Mouse (Mus musculus) liver, embryonic 14.5 days (tissue): ENCODE measurements around the gene Xirp1. TPM values are rescaled to one million over a fixed set of nuclear protein-coding genes. Genes with fewer than 3 reads are reported as not detected.
A peak's percentile ranks its signal among the peaks of the same experiment; 100 is the strongest.

Experiments
- ATAC-seq: fragments of 200-750 bp; cut with Nextera tagmentation; 2 replicates; pipeline ENCODE4 v1.8.0; 2017; ENCODE audit warnings: moderate number of reproducible peaks, mild to moderate bottlenecking, moderate library complexity; ENCODE audit not compliant: insufficient read depth
- DNase-seq, 3 experiments: peaks; one replicate each; pipeline ENCODE4 v3.0.0-alpha.2; 2012 to 2013; ENCODE audit warnings: low read depth in 3 of 3, low spot score in 3 of 3
- H3K27ac ChIP-seq: fragments of 300-500 bp; sonication (generic); 2 replicates; pipeline ENCODE4 v1.5.1; 2014; ENCODE audit warnings: moderate library complexity, mild to moderate bottlenecking, control low read depth, inconsistent platforms
- H3K27me3 ChIP-seq: fragments of 300-500 bp; sonication (generic); 2 replicates; pipeline ENCODE4 v1.6.1; 2014; ENCODE audit warnings: mild to moderate bottlenecking, low read length, moderate library complexity; ENCODE audit not compliant: control insufficient read depth, insufficient read depth
- H3K36me3 ChIP-seq: fragments of 300-500 bp; sonication (generic); replicated peaks from 2 replicates; pipeline ENCODE4 v1.6.1; 2014; ENCODE audit warnings: low read depth; ENCODE audit not compliant: control insufficient read depth, insufficient read depth
- H3K4me1 ChIP-seq, 2 experiments: fragments of 200-500 bp in 1 of 2; fragments of 300-500 bp in 1 of 2; sonication (generic) in 1 of 2; replicated peaks; 2 replicates each; pipeline ENCODE4 v1.6.1; 2012 to 2014; ENCODE audit warnings: antibody characterized with exemption in 1 of 2, inconsistent platforms in 1 of 2, low read length in 1 of 2; ENCODE audit not compliant: control insufficient read depth in 2 of 2, insufficient read depth in 2 of 2
- H3K4me2 ChIP-seq: fragments of 300-500 bp; sonication (generic); 2 replicates; pipeline ENCODE4 v1.6.1; 2014; ENCODE audit warnings: low read depth, mild to moderate bottlenecking, control low read depth, moderate library complexity
- H3K4me3 ChIP-seq, 2 experiments: fragments of 200-500 bp in 1 of 2; fragments of 300-500 bp in 1 of 2; sonication (generic) in 1 of 2; 2 replicates each; pipeline ENCODE4 v1.5.1; 2012 to 2014; ENCODE audit warnings: low read depth in 2 of 2, low read length in 2 of 2, mild to moderate bottlenecking in 2 of 2, control low read depth in 1 of 2, inconsistent platforms in 1 of 2, moderate library complexity in 1 of 2; ENCODE audit not compliant: insufficient read depth in 1 of 2
- H3K9ac ChIP-seq: fragments of 300-500 bp; sonication (generic); replicated peaks from 2 replicates; pipeline ENCODE4 v1.6.1; 2014; ENCODE audit warnings: mild to moderate bottlenecking, control low read depth, moderate library complexity
- H3K9me3 ChIP-seq: fragments of 300-500 bp; sonication (generic); 2 replicates; pipeline ENCODE4 v1.6.1; 2016; ENCODE audit warnings: low read length, mixed read lengths; ENCODE audit not compliant: control insufficient read depth
- CTCF ChIP-seq: IDR thresholded peaks from 2 replicates; pipeline ENCODE4 v1.5.1; 2016; ENCODE audit warnings: antibody characterized with exemption, low read depth, control low read depth
- EP300 ChIP-seq: IDR thresholded peaks from 2 replicates; pipeline ENCODE4 v1.6.1; 2016; ENCODE audit warnings: antibody characterized with exemption, low read depth
- WGBS: fragments of 180-500 bp; shearing (Covaris S2); extraction: QIAGEN DNeasy Blood & Tissue Kit; methylation state at CpG from one replicate; pipeline ENCODE4 v1.1.7; 2014; ENCODE audit not compliant: insufficient replicate concordance; 5-methylcytosine and 5-hydroxymethylcytosine counted together
- polyA plus RNA-seq, 2 experiments: library from polyadenylated mRNA; depleted of rRNA in 1 of 2; stranded (reverse) in 1 of 2; unstranded in 1 of 2; fragments of >200 nt; fragmentation: Nextera tagmentation in 1 of 2; extraction: Ambion mirVana in 1 of 2; gene quantifications; 2 replicates each; pipeline versions ENCODE4 v1.2.1 to v1.2.3; 2012 to 2014

The Xirp1 gene
- polyA plus RNA-seq, 2 experiments: not detected

DNA sequence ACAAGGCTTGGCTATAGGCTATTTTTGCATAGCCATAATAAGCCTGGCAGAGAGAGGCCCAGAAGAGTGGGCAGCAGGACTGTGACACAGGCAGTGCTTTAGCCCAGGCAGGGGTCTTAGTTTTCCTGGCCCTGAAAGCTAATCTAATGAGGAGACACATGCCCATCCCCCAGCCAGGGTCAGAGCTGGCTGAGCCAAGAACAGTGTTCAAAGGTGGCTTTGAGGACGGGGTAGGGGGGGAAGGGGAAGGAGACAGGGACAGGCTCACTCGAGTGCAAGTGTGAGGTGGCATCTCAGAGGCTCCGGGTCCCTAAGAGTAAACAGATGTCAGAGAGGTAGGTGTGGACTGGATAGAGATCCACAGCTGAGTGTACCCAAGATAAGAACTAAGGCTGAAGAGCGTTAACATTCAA, 42.6 kb downstream of the Xirp1 start:
- DNase-seq: no peak
- Histone ChIP-seq H3K27me3 (peaks cover 15% of the 10 kb centered on the region), H3K9me3 (no peaks in the 10 kb centered on the region), H3K36me3 (no peaks in the 10 kb centered on the region), H3K4me2 (peak overlapping the region; percentile 63), H3K4me1 (peaks cover 0 to 40% of the 10 kb centered on the region in 2 experiments; a peak in 3 of 4 replicates), H3K27ac (no peak overlapping the region; the same call in 1 of the 2 replicates), H3K4me3 (no peak overlapping the region; a peak in 1 of 4 replicates), H3K9ac (no peak overlapping the region)
- TF ChIP-seq EP300 (no peak), CTCF (no peak)
- 5% methylated on average over 4 of the region's 4 CpGs for WGBS
- no peak for ATAC-seq

DNA sequence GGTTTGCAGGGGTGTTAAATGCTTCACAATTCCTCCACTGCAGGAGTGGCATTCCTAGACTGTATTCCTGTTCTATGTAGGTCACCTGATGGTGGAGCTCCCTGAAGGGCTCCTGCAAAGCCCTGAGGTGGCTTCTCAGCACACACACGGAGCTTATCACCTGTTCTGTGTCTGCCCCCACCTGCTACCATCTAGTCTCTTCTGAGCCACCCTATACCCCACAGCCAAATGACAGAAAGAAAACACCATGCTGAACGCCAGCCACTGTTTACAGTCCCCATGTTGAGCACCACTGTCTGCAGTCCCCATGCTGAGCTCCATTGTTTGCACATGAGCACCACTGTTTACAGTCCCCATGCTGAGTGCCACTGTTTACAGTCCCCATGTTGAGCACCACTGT, 43.6 kb downstream of the Xirp1 start:
- H3K4me1 ChIP-seq: peaks cover 0 to 40% of the 10 kb centered on the region in 2 experiments; a peak in 3 of 4 replicates
- DNase-seq (no peak), ATAC-seq (no peak)
- no peaks in the 10 kb centered on the region for H3K9me3 ChIP-seq
- no peak overlapping the region for H3K9ac ChIP-seq
- H3K4me3 ChIP-seq: no peak overlapping the region
- TF ChIP-seq CTCF (no peak), EP300 (no peak)
- H3K4me2 ChIP-seq: no peak overlapping the region
- no peak overlapping the region for H3K27ac ChIP-seq
- no peaks in the 10 kb centered on the region for H3K36me3 ChIP-seq
- H3K27me3 ChIP-seq: peaks cover 15% of the 10 kb centered on the region
- 36% methylated on average over 2 of the region's 2 CpGs for WGBS

DNA sequence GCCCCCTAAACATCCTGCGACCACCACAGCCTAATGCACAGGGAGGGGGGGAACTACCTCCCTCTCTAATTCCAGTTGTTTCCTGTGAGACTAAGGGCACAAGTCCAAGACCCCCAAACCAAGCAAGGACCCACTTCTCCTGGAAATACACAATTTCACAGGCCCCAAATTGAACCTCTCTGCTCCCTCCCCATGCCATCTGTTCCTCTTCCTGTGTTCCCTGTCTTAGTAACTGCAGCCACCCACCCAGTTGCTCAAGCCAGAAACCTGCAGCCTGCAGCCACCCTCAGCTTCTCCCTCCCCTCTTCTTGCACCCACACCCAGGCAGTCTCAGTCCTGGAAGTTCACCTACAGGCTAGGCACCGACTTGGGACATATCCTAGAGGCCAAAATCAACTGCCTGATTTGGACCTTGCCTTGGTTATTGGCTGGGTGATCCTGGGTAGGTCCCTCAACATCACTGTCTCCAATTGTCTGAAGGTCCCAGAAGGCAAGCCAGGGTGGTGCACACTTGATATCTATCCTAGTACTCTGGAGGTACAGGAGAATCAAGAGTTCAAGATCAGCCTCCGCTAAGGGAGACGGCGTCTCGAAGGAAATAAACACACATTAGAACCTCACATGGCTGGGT, 44.5 kb downstream of the Xirp1 start:
- Histone ChIP-seq H3K4me3 (no peak overlapping the region), H3K27me3 (peaks cover 11% of the 10 kb centered on the region), H3K4me2 (no peak overlapping the region), H3K27ac (no peak overlapping the region), H3K9me3 (no peaks in the 10 kb centered on the region), H3K9ac (no peak overlapping the region), H3K4me1 (peaks cover 0 to 38% of the 10 kb centered on the region in 2 experiments; a peak in 3 of 4 replicates), H3K36me3 (no peaks in the 10 kb centered on the region)
- no peak for ATAC-seq
- no peak for DNase-seq
- 64% methylated on average over 6 of the region's 6 CpGs for WGBS
- TF ChIP-seq CTCF (no peak), EP300 (no peak)

DNA sequence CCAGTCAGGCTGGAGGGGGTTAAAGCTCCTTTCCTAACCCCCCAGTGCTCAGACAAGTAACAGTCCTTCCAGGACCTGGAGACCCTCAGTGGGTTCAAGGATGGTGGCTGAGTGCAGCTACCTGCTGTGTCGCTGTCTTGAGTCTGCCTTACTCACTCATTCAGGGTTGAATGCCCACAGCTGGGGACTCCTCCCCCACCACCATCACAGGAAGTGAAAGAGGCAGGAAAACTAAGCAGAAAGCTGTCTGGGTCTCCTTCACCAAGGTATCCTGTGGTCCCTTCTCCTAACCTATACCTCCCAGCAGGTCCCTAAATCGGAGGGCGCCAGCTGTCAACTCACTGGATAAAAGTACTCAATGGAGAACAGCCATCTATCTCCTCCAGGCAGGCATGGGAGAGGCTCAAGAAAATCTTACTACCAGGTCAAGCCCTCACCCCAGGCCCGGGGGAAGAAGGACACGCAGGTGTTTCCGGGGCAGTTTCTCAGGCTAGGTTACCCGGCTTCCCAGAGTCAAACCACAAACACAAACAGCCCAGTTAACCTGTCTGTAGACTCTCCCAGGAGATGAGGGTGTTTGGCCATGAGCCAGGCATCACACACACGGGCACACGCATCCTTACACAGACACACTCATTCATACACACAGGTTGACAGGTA, 45.1 kb downstream of the Xirp1 start:
- DNase-seq (no peak), ATAC-seq (no peak)
- Histone ChIP-seq H3K9ac (no peak overlapping the region), H3K4me1 (peaks cover 0 to 37% of the 10 kb centered on the region in 2 experiments; a peak in 3 of 4 replicates), H3K27me3 (peaks cover 5% of the 10 kb centered on the region; the same call in 1 of the 2 replicates), H3K27ac (no peak overlapping the region), H3K36me3 (no peaks in the 10 kb centered on the region), H3K4me2 (peak overlapping the region; percentile 32), H3K4me3 (no peak overlapping the region; a peak in 1 of 4 replicates), H3K9me3 (no peaks in the 10 kb centered on the region)
- 19% methylated on average over 9 of the region's 9 CpGs for WGBS
- TF ChIP-seq EP300 (no peak), CTCF (no peak)

DNA sequence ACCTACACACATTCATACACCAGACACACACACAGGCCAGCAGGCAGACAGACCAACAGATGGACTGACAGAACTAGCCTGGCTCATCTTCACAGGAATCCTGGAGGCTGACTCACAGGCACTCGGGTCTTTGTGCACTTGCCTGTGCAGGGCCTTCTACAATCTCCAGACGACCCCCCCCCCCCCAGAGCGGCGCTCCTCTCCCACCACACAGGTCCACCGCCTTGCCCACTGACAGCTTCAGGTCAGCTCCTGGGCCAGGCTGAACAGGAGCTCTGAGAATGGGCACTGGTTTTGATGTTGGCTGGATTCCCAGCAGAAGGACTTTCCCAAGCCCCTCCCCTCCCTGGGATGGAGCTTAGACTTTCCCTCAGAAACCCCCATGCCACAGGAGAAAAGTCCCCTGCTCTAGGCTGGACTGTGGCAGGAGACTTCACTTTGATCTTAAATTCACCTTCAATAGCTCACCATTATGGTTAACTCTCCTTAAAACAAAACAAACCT, 45.8 kb downstream of the Xirp1 start:
- Histone ChIP-seq H3K27me3 (no peaks in the 10 kb centered on the region), H3K4me3 (no peak overlapping the region), H3K27ac (no peak overlapping the region), H3K36me3 (no peaks in the 10 kb centered on the region), H3K9me3 (no peaks in the 10 kb centered on the region), H3K9ac (no peak overlapping the region), H3K4me2 (peak overlapping the region; percentile 32), H3K4me1 (peaks cover 0 to 36% of the 10 kb centered on the region in 2 experiments; a peak in 3 of 4 replicates)
- ATAC-seq: no peak
- 31% methylated on average over 5 of the region's 5 CpGs for WGBS
- TF ChIP-seq EP300 (no peak), CTCF (no peak)
- no peak for DNase-seq
